Mouse (Mus musculus) stomach, postnatal 0 days (tissue): ENCODE data around the gene Cers5.

Experiments used
- CTCF ChIP-seq: IDR thresholded peaks from 2 replicates; pipeline ENCODE4 v1.5.1; 2016; ENCODE audit warnings: antibody characterized with exemption, low read depth, mild to moderate bottlenecking, moderate library complexity
- EP300 ChIP-seq: optimal IDR thresholded peaks from 2 replicates; pipeline ENCODE3; 2016; ENCODE audit warnings: antibody characterized with exemption

DNA sequence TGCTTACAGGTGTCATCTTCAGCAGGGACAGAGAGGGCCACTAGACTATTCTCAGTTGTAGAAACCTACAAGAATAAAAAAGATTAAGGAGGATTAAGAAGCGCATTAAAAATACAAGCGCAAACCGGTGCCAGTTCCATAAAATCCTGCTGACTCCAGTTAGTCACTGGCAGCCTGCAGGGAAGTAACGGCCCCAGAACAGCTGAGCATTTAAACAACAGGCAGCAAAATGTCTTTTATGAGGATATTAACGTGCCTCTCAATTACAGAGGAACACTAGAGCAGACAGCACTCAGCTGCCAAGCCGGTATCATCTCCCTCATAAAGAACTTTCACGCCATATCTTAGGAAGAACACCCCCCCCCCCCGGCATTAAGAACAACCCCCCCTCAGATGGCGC, 24.1 kb upstream of the Cers5 start:
- TF ChIP-seq CTCF: no peak
- TF ChIP-seq EP300: no peak
